Mouse (Mus musculus) lung, adult 2 months (tissue): Measurements from ENCODE around the gene Pcyt1a.

Experiments used
- CTCF ChIP-seq: fragments of 200-500 bp; IDR thresholded peaks from 2 replicates; pipeline ENCODE4 v1.5.1; 2011; ENCODE audit warnings: mild to moderate bottlenecking, low read length, control low read depth; ENCODE audit not compliant: insufficient read depth
- POLR2A ChIP-seq: fragments of 200-500 bp; IDR thresholded peaks from 2 replicates; pipeline ENCODE4 v1.6.1; 2011; ENCODE audit warnings: low read depth, mild to moderate bottlenecking, control low read depth, low read length, borderline replicate concordance; ENCODE audit errors: extremely low read depth

- no peak for TF ChIP-seq CTCF
- no peak for TF ChIP-seq POLR2A
These were observed 92.9 kb downstream of the Pcyt1a start for GRCm38 (mm10) chr16:32523462-32524243.
